Mouse (Mus musculus) heart, postnatal 0 days (tissue): ENCODE data around the gene Mical2.

Experiments used
- CTCF ChIP-seq: IDR thresholded peaks from 2 replicates; pipeline ENCODE4 v1.5.1; 2016; ENCODE audit warnings: antibody characterized with exemption, control low read depth, low read depth
- EP300 ChIP-seq: IDR thresholded peaks from 2 replicates; pipeline ENCODE4 v1.6.1; 2016; ENCODE audit warnings: antibody characterized with exemption, low read depth

DNA sequence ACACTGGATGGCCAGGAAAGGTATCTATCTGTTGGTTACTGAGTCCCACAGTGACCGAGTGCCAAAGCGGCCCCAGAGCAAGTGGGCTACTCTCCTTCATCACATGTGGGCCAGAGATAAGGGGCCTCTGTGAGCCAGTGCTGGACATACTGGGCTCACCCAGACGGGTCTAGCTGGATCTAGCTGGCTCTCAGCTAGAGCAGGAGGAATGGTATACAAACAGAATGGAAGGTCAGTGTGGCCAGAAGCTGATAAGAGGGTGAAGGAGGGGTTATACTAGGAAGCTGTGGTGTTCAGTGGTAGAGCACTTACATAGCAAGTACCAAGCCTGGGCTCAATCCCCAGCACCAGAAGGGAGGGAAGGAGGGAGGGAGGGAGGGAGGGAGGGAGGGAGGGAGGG lies 140.2 kb downstream of the Mical2 start:
- TF ChIP-seq CTCF = no peak
- TF ChIP-seq EP300 = no peak
